Mouse (Mus musculus) heart, adult 2 months (tissue): Measurements from ENCODE around the gene Rnft2. TPM values are rescaled to one million over a fixed set of nuclear protein-coding genes. Genes with fewer than 3 reads are reported as not detected.

ENCODE experiments used
- DNase-seq, 2 experiments: peaks; one replicate each; pipeline ENCODE4 v3.0.0; 2021
- H3K27ac ChIP-seq: fragments of 200-600 bp; 2 replicates; pipeline ENCODE4 v1.8.1; 2022
- H3K27me3 ChIP-seq: fragments of 200-500 bp; 2 replicates; pipeline ENCODE4 v1.6.1; 2012; ENCODE audit warnings: mild to moderate bottlenecking, low read length, inconsistent platforms, mixed read lengths; ENCODE audit not compliant: control insufficient read depth, insufficient read depth
- H3K36me3 ChIP-seq: fragments of 200-500 bp; 2 replicates; pipeline ENCODE4 v1.6.1; 2012; ENCODE audit warnings: low read length, inconsistent platforms; ENCODE audit not compliant: control insufficient read depth, insufficient read depth
- H3K4me1 ChIP-seq: fragments of 200-500 bp; 2 replicates; pipeline ENCODE4 v1.6.1; 2011; ENCODE audit warnings: low read length; ENCODE audit not compliant: control insufficient read depth, insufficient read depth
- H3K4me3 ChIP-seq: fragments of 200-600 bp; 2 replicates; pipeline ENCODE4 v1.8.1; 2022
- H3K79me2 ChIP-seq: fragments of 200-500 bp; replicated peaks from 2 replicates; pipeline ENCODE4 v1.6.1; 2012; ENCODE audit warnings: mild to moderate bottlenecking, inconsistent platforms, low read length, moderate library complexity, mixed read lengths; ENCODE audit not compliant: control insufficient read depth, insufficient read depth
- H3K9ac ChIP-seq: fragments of 200-500 bp; 2 replicates; pipeline ENCODE4 v1.6.1; 2012; ENCODE audit warnings: low read depth, mild to moderate bottlenecking, control low read depth, inconsistent platforms, low read length, mixed read lengths
- CTCF ChIP-seq: fragments of 200-600 bp; IDR thresholded peaks from 2 replicates; pipeline ENCODE4 v1.8.1; 2022; ENCODE audit warnings: antibody characterized with exemption, mild to moderate bottlenecking, moderate library complexity
- EP300 ChIP-seq: fragments of 200-500 bp; IDR thresholded peaks from 2 replicates; pipeline ENCODE4 v1.6.1; 2011; ENCODE audit warnings: low read depth, low read length, control low read depth; ENCODE audit not compliant: insufficient read depth
- POLR2A ChIP-seq: fragments of 200-500 bp; IDR thresholded peaks from 2 replicates; pipeline ENCODE4 v1.6.1; 2011; ENCODE audit warnings: mild to moderate bottlenecking, low read depth, low read length, control low read depth; ENCODE audit not compliant: insufficient read depth
- WGBS: fragments of 180-500 bp; shearing (Covaris S2); methylation state at CpG from one replicate; pipeline ENCODE4 v1.1.7; 2018; 5-methylcytosine and 5-hydroxymethylcytosine counted together
- intact Hi-C: fragments of 180-260 bp; cut with DNase I; formaldehyde crosslinking; loops from one replicate; pipeline ENCODE4 v1.15.1; 2025
- polyA plus RNA-seq: library from polyadenylated mRNA; depleted of rRNA; stranded (reverse); fragments of >200 nt; gene quantifications from 2 replicates; pipeline ENCODE4 v1.2.3, GENCODE M21; 2012
- total RNA-seq, 2 experiments: library from RNA; stranded (reverse); gene quantifications; 2 replicates each; pipeline ENCODE4 v1.2.3; 2021

Gene Rnft2
- total and polyA plus RNA-seq, 3 experiments, result 0.99 to 2.2 (median 1.5) TPM

GRCm38 (mm10) chr5:118247378-118247777, 2.5 kb upstream of the Rnft2 start:
- no peak overlapping the region for H3K27ac ChIP-seq
- TF ChIP-seq POLR2A (no peak), CTCF (no peak), EP300 (no peak)
- no peak overlapping the region for H3K9ac ChIP-seq
- no peaks in the 10 kb centered on the region for H3K27me3 ChIP-seq
- no peak for DNase-seq
- H3K36me3 ChIP-seq, result no peaks in the 10 kb centered on the region
- H3K4me3 ChIP-seq, result no peak overlapping the region
- peaks cover 7% of the 10 kb centered on the region for H3K4me1 ChIP-seq
- 90% methylated on average over 8 of the region's 8 CpGs for WGBS
- no peaks in the 10 kb centered on the region; the same call in 1 of the 2 replicates for H3K79me2 ChIP-seq
- intact Hi-C loops, result no loop called here

- Histone ChIP-seq H3K36me3 (no peaks in the 10 kb centered on the region), H3K4me1 (peaks cover 6% of the 10 kb centered on the region), H3K27me3 (no peaks in the 10 kb centered on the region), H3K9ac (peak overlapping the region; percentile 47), H3K79me2 (no peaks in the 10 kb centered on the region), H3K27ac (peak overlapping the region; percentile 87), H3K4me3 (peak overlapping the region; percentile 95)
- TF ChIP-seq POLR2A (no peak), EP300 (no peak; the same call in 1 of the 2 replicates), CTCF (no peak)
- DNase-seq, result no peak
- WGBS, result 10% methylated on average over 15 of the region's 15 CpGs
- intact Hi-C loops, result no loop called here
These were observed 841 bp upstream of the Rnft2 start for GRCm38 (mm10) chr5:118245606-118246308.

- intact Hi-C loops, result loop anchor here (5.0 kb wide), 1 partner anchor 67 kb away; no protein-coding TSS in a partner anchor
- no peak overlapping the region for H3K9ac ChIP-seq
- peak; percentile 32 to 69 for DNase-seq
- H3K4me3 ChIP-seq, result no peak overlapping the region
- WGBS, result 75% methylated on average over 12 of the region's 12 CpGs
- no peaks in the 10 kb centered on the region for H3K27me3 ChIP-seq
- no peak for TF ChIP-seq CTCF
- no peak for TF ChIP-seq EP300
- no peak for TF ChIP-seq POLR2A
- H3K79me2 ChIP-seq, result no peaks in the 10 kb centered on the region
- H3K27ac ChIP-seq, result no peak overlapping the region
- H3K4me1 ChIP-seq, result no peaks in the 10 kb centered on the region
- H3K36me3 ChIP-seq, result no peaks in the 10 kb centered on the region
These were observed 5.2 kb downstream of the Rnft2 start for GRCm38 (mm10) chr5:118239671-118240070.

- H3K36me3 ChIP-seq, result no peaks in the 10 kb centered on the region
- no peaks in the 10 kb centered on the region for H3K27me3 ChIP-seq
- no peak overlapping the region for H3K27ac ChIP-seq
- no peaks in the 10 kb centered on the region for H3K79me2 ChIP-seq
- no peaks in the 10 kb centered on the region for H3K4me1 ChIP-seq
- intact Hi-C loops, result no loop called here
- 79% methylated on average over 12 of the region's 12 CpGs for WGBS
- no peak overlapping the region for H3K9ac ChIP-seq
- TF ChIP-seq POLR2A, result no peak
- no peak for TF ChIP-seq CTCF
- TF ChIP-seq EP300, result no peak
- no peak overlapping the region for H3K4me3 ChIP-seq
- DNase-seq, result no peak
These were observed 8.0 kb downstream of the Rnft2 start for GRCm38 (mm10) chr5:118236891-118237290.

- no peak overlapping the region for H3K4me3 ChIP-seq
- H3K36me3 ChIP-seq, result no peaks in the 10 kb centered on the region
- no peak overlapping the region for H3K9ac ChIP-seq
- no peak for DNase-seq
- no peak overlapping the region for H3K27ac ChIP-seq
- no peaks in the 10 kb centered on the region for H3K79me2 ChIP-seq
- 94% methylated on average over 13 of the region's 13 CpGs for WGBS
- no peaks in the 10 kb centered on the region for H3K4me1 ChIP-seq
- TF ChIP-seq CTCF (no peak), EP300 (no peak), POLR2A (no peak)
- intact Hi-C loops, result no loop called here
- H3K27me3 ChIP-seq, result no peaks in the 10 kb centered on the region
These were observed 14.8 kb downstream of the Rnft2 start for GRCm38 (mm10) chr5:118230071-118230611.

GRCm38 (mm10) chr5:118223142-118223757, 21.7 kb downstream of the Rnft2 start:
- H3K79me2 ChIP-seq, result no peaks in the 10 kb centered on the region
- H3K36me3 ChIP-seq, result no peaks in the 10 kb centered on the region
- H3K4me3 ChIP-seq, result no peak overlapping the region
- 73% methylated on average over 9 of the region's 9 CpGs for WGBS
- no peak for TF ChIP-seq CTCF
- no peak for TF ChIP-seq EP300
- TF ChIP-seq POLR2A, result no peak
- H3K27me3 ChIP-seq, result no peaks in the 10 kb centered on the region
- intact Hi-C loops, result no loop called here
- DNase-seq, result no peak
- H3K4me1 ChIP-seq, result no peaks in the 10 kb centered on the region
- H3K27ac ChIP-seq, result no peak overlapping the region
- no peak overlapping the region for H3K9ac ChIP-seq
